Mouse (Mus musculus) embryo, embryonic 11 days (tissue): ENCODE measurements around the gene Nfkb2.

Source experiments
- DNase-seq: peaks from one replicate; pipeline ENCODE4 v3.0.0-alpha.2; 2015

Nfkb2 gene

DNA sequence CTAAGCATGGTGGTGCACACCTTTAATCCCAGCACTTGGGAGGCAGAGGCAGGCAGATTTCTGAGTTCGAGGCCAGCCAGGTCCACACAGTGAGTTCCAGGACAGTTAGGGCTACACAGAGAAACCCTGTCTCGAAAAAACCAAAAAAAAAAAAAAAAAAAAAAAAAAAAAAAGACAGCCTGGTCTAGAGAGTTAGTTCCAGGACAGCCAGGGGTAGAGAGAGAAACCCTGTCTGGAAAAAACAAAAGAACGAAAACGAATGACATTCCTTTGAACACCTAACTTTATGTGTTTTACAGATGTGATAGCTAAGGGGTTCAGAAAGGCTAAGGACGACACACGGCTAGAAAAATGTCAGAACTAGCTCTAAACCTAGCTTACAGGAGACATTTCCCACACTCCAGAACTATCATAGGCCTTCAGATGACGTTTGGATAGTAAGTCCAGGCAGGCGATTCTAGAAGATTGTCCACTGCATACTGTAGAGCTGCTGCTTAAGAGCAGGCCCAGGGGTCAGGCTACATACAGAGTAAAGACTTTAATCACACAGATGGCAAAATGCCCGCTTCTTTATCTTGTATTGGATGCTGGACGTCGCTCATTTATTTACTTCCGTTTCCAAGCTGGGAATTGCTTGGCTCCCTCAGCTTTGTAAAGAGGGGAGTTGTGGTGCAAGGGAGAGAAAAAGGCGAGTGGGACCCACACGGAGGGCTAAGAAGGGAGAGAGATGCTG is 44.0 kb downstream of the Nfkb2 start:
- peak; percentile 36 for DNase-seq

DNA sequence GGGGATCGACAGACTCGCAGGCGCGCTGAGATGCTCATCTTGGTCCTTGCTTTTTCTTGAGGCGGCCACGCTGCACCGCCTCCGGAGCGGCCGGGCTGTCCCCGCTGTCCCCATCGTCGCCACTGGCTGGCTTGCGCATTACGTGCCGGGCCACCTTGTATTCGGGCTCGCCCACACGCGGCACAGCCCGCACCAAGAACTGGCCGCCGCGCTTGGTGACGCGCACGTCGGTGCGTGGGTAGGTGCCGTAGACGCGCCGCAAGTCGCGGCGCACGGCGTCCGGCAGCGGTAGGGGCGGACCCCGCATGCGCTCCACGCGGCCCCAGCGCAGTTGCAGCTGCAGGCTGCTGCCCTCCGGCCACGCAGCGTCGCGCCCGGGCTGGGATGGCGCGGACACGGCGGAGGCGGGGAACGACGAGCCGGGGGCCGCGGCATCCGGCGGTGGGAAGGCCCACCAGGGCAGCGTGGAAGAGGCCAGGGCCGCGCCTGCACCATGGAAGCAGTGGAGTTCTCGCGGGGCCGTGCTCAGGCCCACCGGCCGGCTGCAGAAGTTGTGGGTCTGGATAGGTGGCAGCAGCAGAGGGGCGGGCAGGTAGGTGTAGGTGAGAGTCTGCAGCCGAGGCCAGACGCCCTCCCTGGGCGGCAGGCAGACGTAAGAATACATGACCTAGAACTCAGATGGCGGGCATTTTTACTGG is 44.8 kb downstream of the Nfkb2 start:
- peak; percentile 89 for DNase-seq

DNA sequence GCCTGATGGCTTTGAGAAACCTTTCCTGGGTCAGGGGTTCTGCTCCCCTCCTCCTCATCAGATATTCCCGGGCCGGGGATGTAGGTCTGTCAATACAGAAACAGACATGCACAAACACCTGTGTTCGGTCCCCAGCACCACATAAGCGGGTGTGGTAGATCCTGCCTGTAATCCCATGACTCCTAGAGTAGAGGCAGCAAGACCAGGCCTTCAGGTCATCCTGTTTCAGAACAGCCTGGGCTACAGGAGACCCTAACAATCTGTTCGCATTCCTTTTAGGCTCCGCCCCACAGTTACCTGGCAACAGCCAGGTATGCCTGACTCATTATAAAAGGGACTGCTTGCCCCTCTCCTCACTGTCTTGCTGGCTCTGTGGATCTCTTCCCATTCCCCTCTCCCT is 45.4 kb downstream of the Nfkb2 start:
- no peak for DNase-seq

DNA sequence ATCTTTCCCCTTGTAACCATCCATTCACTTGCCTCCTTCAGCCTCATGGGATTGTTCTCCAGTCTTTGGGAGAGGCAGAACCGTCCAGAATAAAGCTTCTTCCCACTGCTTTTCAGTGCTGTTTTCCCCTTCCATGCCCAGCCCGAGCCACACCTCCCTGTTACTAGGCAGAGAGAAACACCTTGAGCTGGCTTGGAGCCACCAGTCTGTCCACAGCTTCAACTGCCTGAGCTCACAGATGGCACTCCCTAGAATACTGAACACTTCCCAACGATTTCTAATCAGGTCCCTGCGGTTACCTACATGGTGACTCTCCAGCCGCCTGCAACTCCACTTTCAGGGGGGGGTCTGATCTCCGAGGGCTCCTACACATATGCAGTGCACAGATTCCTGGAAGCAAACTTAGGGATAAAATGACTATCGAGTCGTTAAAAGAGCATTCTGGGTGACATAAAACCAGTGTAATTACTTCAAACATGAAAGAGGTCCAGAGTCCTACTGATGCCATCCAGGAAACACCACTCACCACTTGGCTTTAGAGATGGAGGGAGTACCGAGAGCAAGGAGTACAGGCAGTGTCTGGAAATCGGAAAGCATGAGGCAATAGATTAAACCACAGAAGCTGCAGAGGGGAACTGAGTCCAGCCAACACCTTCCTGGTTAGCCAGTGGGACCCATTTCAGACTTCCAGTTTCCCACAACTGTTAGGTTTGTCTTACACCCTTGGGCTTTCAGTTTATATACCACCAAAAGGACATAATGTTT is 46.2 kb downstream of the Nfkb2 start, which contains the start of gene 2310034G01Rik:
2310034G01Rik (minus strand) TSS at position 135 of the 765 bp plus-strand sequence.
- no peak for DNase-seq

DNA sequence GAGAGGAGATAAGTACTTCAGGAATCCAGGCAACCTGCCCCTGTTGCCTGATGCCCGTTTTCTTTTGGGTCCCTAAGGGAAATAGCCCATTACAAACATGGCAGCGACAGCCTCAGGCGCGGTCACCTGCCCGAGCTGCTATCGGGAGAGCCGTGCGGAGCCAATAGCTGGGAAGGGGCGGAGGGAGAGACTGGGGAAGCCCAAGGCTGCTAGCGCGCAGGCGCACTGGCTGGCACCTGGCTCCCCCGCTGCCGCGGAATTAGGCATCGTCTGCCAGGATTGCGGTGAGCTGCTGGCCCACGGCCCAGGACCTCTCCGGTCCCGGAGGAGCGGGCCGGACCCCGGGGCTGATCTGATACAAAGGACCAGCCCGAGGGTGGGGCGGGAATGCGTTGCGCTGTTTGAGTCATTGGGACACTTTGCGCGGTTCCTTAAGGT is 52.6 kb downstream of the Nfkb2 start:
- peak; percentile 94 for DNase-seq

DNA sequence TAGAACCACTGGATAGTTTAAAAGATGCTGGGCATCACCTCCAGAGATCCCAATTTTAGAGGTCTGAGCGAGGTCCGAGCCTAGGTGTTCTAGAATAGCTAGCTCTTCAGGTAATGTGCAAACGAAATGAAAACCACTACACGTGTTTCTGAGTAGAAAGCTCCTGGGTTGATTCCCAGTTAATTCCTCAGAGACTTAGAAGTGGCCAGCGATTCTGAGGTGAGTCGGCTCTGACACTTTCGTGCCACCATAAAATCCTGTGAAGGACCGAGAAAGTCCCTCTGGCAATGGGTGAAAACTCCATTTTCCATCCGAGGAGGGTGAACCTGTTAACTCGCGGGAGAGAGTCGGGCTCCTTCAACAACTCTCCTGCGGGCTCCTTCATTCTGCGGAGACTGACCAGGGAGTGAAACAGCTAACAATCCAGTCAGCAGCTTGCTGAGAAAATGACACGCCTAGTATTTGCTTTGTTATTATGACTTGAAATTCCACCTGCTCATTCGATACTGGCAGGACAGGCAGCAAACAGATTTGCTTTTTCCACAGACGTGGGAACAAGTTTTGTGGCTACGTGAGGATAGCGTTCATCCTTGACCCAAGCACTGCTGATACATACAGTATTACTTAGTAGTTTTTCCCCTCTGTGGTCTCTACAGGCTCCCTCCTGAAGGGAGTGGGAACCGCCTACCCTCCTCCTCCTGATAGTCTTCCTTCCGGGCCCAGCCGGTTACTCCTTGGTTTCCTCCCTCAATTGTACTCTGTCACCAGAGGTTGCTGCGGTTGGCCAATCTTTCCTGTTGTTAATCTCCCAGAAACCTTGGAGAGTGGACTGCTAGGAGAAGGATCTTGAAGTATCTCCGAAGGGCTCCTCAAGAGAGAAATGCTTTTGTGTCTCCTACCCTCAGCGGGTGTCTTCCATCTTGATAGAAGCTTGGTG is 53.5 kb downstream of the Nfkb2 start:
- no peak for DNase-seq

DNA sequence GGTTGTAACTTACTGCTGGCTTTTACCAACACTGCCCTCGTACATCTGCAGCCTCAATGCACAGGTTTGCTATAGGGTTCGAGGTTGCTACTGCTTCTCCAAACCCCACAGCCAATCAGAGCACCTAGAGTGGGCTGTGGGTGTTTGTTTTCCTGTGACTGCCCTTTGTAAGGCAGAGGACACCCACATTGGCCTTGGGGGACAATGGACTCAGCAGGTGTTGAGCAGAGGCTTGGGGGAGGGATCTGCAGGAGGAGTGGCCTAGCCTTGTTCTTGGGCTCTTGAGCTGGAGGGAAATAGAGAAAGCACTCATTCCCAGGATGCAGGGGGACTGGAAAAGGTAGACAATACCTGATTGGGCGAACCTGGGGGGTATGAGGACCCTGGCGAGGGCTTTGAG is 54.3 kb downstream of the Nfkb2 start:
- no peak for DNase-seq
